Mouse (Mus musculus) A20 (cell line): ENCODE measurements around the gene Cmss1.

Experiments used
- DNase-seq: peaks from one replicate; pipeline ENCODE4 v3.0.0-alpha.2; 2011; ENCODE audit warnings: low read depth, low spot score

Cmss1 gene

GRCm38 (mm10) chr16:57346258-57346657 is 260.4 kb downstream of the Cmss1 start:
- DNase-seq = no peak

- DNase-seq = no peak
Measured at GRCm38 (mm10) chr16:57340613-57340898, 266.1 kb downstream of the Cmss1 start.

DNA sequence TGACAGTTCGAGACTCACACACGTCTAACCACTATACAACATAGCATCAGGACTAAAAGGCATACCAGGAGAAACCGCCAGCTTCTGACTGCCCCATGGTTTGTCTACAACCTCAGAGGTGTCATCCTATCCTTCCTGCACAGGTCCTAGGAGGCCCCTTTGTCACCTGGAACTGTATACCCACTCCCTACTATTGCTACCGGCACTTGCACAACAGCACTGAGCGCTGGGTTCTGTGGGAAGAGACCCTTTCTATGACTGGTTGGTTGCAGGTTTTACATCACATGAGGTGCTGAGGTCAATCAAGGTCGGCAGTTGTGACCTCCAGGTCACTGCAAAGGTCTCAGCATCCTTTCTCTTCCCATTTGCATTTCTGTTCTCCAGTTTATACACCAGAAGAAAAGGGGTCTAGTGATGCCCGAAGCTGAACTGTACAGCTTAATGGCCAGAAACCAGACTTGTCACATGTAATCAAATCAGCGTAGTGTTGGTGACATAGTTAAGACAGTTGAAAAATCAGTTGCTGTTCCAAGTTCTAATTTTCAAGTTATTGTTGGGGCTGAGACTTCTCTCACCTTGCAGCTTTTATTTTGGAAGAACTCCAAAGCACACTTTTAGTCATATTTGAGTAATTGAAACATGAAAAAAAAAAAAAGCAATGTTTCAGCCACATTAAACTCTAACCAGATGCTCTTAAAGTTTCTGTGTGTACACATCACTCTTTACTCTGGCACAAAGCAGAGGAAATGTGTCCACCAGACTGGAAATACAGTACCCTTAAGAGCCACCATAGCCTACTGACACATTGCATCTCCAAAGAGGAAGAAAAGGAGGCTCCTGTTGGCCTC is 266.7 kb downstream of the Cmss1 start:
- no peak for DNase-seq

DNA sequence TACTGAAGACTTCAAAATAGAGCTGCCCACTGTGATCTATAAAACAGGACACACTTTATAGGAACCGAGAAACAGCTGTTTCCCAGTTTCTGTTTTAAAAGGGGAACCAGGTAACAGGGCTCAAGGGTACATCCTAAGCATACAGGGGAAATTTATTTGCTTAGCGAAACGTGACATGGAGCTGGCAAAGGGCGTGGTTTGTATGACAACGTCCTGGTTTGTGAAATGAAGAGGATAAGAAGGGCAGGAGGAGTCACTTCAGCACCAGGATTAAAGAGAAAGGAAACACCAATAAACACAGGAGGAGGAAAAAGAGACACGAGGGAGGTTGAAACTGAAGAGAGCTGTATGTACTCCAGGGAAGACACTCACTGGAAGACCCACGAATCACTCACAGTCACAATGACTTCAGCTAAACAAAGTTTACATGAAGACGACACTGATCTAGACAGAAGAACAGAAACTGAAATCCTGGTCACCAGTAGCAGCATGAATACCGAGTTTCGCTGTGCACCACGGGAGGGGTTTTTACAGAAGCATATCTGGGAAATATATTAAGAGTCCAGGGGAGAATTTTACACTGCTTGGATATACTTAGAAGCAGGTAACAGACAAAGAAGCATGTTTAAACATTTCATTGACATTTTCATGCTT is 269.8 kb downstream of the Cmss1 start:
- DNase-seq = peak; percentile 89

DNA sequence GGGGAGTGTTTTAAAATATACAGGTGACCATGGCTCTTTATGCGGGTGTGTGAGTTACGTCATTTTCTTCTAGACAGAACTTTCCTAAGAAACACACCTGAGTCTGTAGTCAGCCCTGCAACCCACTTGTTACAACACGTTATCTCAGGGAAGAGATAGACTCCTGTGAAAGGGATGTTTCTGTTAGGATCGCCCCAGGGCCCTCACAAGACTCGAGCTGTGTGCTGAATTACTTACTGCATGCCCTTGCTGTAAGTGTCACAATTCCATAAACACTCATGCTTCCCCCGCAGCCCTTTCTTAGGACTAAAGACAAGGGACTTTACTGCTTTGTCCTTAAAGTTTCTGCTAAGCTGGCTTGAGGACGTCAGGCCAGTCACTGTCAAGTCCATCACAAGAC is 274.4 kb downstream of the Cmss1 start:
- DNase-seq = no peak

DNA sequence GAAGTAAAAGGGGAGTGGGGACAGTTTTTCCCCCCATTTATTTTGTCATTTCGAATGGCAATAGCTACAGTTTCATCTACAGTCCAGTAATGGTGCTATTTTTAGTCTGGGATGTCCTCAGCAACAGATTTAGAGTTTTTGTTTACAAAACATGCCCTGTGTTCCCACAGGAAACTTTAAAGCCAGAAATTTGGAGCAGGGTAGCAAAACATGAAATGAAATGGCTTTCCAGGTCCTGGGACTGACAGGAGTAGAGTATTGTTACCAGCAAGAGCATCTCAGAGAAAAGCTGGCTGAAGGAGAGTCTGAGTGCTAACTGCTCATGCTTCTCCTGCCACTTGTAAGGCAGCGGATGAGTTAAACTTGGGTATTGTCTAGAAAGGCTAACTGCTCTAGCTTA is 276.6 kb downstream of the Cmss1 start:
- DNase-seq = no peak

DNA sequence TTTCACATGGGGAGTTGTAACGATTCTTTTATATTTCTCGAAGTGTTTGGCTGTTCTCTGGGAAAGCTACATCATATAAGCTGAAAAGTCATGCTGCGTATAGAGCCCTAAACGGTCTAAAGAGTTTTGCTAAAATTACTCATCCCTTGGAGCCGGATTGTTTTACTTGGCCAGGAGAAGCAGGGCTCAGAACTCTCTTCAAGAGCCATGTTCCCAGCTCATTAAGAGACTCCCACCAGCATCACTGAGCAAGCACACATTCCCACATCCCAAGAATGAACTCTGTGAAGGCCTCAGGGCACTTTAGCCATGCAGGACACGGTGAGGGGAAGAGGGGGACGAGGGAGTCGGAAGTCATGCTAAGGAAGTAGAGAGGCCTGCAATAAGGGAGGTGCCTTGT is 277.6 kb downstream of the Cmss1 start:
- DNase-seq = no peak

GRCm38 (mm10) chr16:57326996-57327395 is 279.7 kb downstream of the Cmss1 start:
- DNase-seq = no peak

GRCm38 (mm10) chr16:57319284-57320124 is 287.2 kb downstream of the Cmss1 start:
- DNase-seq = no peak

DNA sequence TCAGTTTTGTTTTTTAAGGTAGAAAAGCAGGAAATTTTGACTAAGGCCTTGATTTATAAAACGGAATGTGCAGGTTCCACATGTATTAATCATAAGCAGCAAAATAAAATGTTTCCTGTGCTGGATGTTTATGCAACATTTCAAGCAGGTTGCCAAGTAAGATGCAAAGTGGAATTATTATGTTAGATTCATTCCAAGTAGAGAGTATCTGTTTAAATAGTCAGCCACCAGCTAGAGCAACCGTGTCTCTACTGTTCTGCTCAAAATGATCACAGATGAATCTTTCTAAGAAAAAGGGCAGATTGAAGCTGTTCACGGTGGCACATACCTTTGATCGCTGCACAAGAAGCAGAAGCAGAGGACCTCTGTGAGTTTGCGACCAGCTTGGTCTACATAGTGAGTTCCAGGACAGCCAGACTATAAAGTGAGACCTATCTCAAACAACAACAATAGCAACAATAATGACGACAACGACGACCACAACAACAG is 288.0 kb downstream of the Cmss1 start:
- DNase-seq = no peak

GRCm38 (mm10) chr16:57317882-57318636 is 288.6 kb downstream of the Cmss1 start:
- no peak for DNase-seq

DNA sequence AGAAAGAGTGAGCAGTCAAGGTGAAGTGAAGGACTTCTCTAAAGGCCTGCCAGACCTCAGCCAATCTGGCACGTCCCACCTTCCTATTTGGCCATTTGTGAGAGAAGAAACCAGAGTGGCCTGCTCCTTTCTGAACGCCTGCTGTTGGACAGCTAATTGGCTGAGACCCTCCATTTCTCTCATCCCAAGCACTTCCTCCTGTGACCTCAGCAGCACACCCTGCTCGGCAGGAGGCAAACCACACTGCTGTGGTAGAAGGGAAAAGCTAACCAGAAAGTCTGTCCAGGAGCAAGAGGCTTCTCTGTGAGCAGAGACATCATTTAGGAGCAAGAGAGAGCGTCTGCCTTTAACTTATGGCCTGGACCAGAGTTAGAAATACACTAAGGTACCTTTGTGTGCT is 289.5 kb downstream of the Cmss1 start:
- DNase-seq = no peak

DNA sequence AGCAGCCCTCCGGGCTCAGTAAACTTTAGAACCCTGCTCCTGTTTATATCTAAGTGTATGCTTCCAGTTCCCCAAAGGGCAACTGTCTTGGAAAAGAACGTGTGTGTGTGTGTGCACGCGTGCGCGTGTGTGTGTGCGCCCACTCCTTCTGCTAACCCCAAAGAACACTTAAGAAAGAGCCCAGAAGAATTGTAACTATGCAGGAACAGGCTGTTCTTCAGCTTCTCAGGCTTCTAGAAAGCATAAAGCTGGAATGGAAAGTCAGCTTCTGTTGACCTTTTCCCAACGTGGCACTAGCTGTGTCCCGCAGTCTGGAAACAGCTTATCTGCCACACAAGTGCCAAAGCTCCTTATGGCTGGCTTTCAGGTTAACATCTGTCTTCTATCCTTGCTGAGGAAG is 291.6 kb downstream of the Cmss1 start:
- no peak for DNase-seq

GRCm38 (mm10) chr16:57314236-57314635 is 292.4 kb downstream of the Cmss1 start:
- no peak for DNase-seq

GRCm38 (mm10) chr16:57313487-57313886 is 293.2 kb downstream of the Cmss1 start:
- no peak for DNase-seq

DNA sequence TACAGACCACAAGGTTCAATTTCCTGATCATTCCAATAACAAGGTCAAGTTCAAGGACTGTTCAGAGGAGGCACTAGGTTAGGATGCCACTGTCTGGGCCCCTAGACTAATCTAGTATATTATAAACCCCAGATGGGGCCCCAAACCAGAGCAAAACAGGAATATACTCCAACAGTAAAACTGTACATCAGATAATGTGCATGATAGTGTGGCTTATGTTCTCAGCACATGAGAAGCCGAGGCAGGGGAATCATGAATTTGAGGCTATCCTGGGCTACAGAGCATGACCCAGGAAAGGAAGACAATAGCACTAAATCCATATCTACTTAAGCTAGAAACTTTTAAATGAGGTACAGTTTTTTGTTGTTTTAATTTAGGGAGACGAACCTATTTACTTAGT is 294.5 kb downstream of the Cmss1 start:
- no peak for DNase-seq

DNA sequence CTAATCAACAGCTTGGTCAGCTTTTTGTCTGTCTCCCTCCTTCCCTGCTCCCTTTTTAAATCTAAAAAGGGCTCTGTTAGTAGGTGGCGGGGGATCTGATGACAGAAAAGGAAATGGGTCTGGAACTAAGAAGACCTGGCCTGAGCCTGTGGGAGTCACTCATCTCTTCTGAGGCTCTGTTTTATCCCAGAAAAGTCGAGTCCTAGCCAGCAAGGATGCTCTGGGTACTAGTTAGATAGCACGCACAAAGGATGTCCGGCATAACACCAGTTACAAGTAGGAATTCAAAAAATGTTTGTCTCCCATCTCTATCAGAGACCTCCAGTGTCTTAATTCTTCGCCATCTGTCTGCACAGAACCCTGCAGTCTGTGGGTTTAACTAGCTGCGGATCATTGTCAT is 301.2 kb downstream of the Cmss1 start:
- DNase-seq = no peak

- DNase-seq = no peak
Measured at GRCm38 (mm10) chr16:57303716-57304115, 302.9 kb downstream of the Cmss1 start.

DNA sequence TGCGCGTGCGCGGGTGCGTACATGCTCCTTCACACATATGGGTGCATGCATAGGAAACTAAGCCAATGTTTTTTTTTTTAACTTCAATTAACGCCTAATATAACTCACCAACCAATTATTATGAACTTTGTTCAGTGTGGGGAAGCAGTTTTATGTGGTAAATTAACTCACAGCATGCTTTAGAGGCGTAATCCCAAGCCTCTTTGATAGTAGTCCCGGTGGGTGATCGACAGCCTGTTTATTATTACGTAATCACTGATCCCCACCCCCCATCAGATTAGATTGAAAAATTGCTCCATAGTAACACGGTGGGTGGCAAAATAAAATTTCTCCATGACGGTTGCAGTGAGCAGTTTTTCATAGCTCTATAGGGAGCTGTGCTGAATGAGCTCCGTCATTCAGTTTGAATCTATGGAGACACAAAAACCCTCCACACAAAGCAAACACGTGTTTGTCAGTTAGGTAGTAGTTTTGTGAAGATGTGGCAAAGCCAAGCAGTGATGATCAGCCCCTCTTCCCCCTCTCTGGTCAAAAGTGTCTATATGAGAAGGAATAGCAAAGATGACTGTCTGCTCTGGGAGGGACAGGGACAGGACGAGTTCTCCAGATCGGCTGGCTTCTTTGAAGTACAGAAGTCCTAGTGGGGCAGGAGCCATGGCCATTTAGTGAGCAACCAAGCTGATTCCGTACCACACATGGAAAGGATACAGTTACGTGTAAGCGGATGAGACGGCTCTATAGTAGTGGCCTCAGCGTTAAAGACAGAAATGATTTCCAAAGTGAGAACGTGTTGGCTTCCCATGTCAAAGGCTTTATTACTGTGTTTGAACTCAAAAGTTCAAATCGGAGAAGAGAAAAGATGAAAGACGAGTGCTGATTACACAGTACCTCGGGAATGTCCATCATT is 303.6 kb downstream of the Cmss1 start:
- DNase-seq = no peak

GRCm38 (mm10) chr16:57301512-57302115 is 305.1 kb downstream of the Cmss1 start:
- no peak for DNase-seq
